Mouse (Mus musculus): ENCODE measurements around the gene Lamtor4. TPM values are rescaled to one million over a fixed set of nuclear protein-coding genes. Genes with fewer than 3 reads are reported as not detected.

Lamtor4 gene
- total and polyA plus RNA-seq, 2 experiments from 2014 or later: 57.2 to 90.9 TPM

GRCm38 (mm10) chr5:138283540-138283939 is 28.3 kb downstream of the Lamtor4 start:
- H3K9me3 ChIP-seq (ENCODE audit: low read length): no peaks in the 10 kb centered on the region
- H3K4me3 ChIP-seq (ENCODE audit: low read depth, low read length): no peak overlapping the region
- H3K27me3 ChIP-seq (ENCODE audit: insufficient read depth, low read length): no peaks in the 10 kb centered on the region
- no peak overlapping the region for H3K4me2 ChIP-seq (ENCODE audit: low read depth)
- H3K9ac ChIP-seq: no peak overlapping the region
- DNase-seq (no peak), ATAC-seq (no peak)
- 57% methylated on average over 1 of the region's 1 CpGs for WGBS
- no peaks in the 10 kb centered on the region for H3K36me3 ChIP-seq (ENCODE audit: insufficient read depth)
- no peak overlapping the region for H3K27ac ChIP-seq (ENCODE audit: low read depth, low read length)
- peaks cover 5% of the 10 kb centered on the region; the same call in 1 of the 2 replicates for H3K4me1 ChIP-seq (ENCODE audit: insufficient read depth)
- TF ChIP-seq CTCF (IDR thresholded peaks at IDR 0.05; ENCODE audit: low read depth): peak; percentile 18; the same call in 1 of the 2 replicates

GRCm38 (mm10) chr5:138287861-138288260 is 32.6 kb downstream of the Lamtor4 start:
- H3K9ac ChIP-seq: no peak overlapping the region
- 0 out of 2 replicates have a peak, but pooled peaks have one; percentile 16 for TF ChIP-seq CTCF (IDR thresholded peaks at IDR 0.05; ENCODE audit: low read depth)
- no peaks in the 10 kb centered on the region for H3K27me3 ChIP-seq (ENCODE audit: insufficient read depth, low read length)
- DNase-seq (no peak), ATAC-seq (no peak)
- no peaks in the 10 kb centered on the region for H3K9me3 ChIP-seq (ENCODE audit: low read length)
- no peak overlapping the region for H3K27ac ChIP-seq (ENCODE audit: low read depth, low read length)
- 76% methylated on average over 3 of the region's 3 CpGs for WGBS
- no peak overlapping the region for H3K4me3 ChIP-seq (ENCODE audit: low read depth, low read length)
- no peaks in the 10 kb centered on the region for H3K4me1 ChIP-seq (ENCODE audit: insufficient read depth)
- no peaks in the 10 kb centered on the region for H3K36me3 ChIP-seq (ENCODE audit: insufficient read depth)
- no peak overlapping the region for H3K4me2 ChIP-seq (ENCODE audit: low read depth)

- Histone ChIP-seq H3K4me1 (ENCODE audit: insufficient read depth) (no peaks in the 10 kb centered on the region), H3K9ac (no peak overlapping the region), H3K36me3 (ENCODE audit: insufficient read depth) (no peaks in the 10 kb centered on the region), H3K4me2 (ENCODE audit: low read depth) (no peak overlapping the region), H3K27ac (ENCODE audit: low read depth, low read length) (no peak overlapping the region), H3K9me3 (ENCODE audit: low read length) (no peaks in the 10 kb centered on the region), H3K4me3 (ENCODE audit: low read depth, low read length) (no peak overlapping the region), H3K27me3 (ENCODE audit: insufficient read depth, low read length) (no peaks in the 10 kb centered on the region)
- TF ChIP-seq CTCF (IDR thresholded peaks at IDR 0.05; ENCODE audit: low read depth): no peak
- no peak for ATAC-seq
- DNase-seq: no peak
- WGBS: 84% methylated on average over 1 of the region's 1 CpGs
Measured at GRCm38 (mm10) chr5:138291638-138292037, 36.4 kb downstream of the Lamtor4 start.

- ATAC-seq (no peak), DNase-seq (no peak)
- Histone ChIP-seq H3K27me3 (ENCODE audit: insufficient read depth, low read length) (no peaks in the 10 kb centered on the region), H3K4me1 (ENCODE audit: insufficient read depth) (no peaks in the 10 kb centered on the region), H3K4me2 (ENCODE audit: low read depth) (no peak overlapping the region), H3K36me3 (ENCODE audit: insufficient read depth) (peaks cover 12% of the 10 kb centered on the region; the same call in 1 of the 2 replicates), H3K27ac (ENCODE audit: low read depth, low read length) (no peak overlapping the region), H3K9me3 (ENCODE audit: low read length) (no peaks in the 10 kb centered on the region), H3K9ac (no peak overlapping the region), H3K4me3 (ENCODE audit: low read depth, low read length) (no peak overlapping the region)
- no peak for TF ChIP-seq CTCF (IDR thresholded peaks at IDR 0.05; ENCODE audit: low read depth)
Measured at GRCm38 (mm10) chr5:138294158-138294557, 38.9 kb downstream of the Lamtor4 start.

DNA sequence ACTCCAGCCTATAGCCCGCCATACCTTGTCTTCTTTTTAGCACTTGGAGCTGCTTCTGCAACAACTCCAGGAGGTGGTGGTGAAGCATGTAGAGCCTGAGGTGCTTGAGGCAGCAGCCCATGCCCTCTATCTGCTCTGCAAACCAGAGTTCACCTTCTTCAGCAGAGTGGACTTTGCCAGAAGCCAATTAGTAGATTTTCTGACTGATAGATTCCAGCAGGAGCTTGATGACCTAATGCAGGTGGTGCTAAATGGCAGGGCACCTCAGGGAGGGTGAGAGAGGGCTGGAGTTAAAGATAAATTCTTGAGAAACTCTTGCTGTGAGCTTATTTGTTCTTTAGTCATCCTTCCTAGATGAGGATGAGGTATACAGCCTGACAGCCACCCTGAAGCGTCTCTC is 44.3 kb downstream of the Lamtor4 start:
- WGBS: 88% methylated on average over 2 of the region's 2 CpGs

More for the DNA sequence above, 44.3 kb downstream of the Lamtor4 start:
- no peaks in the 10 kb centered on the region for H3K27me3 ChIP-seq (ENCODE audit: insufficient read depth, low read length)
- no peaks in the 10 kb centered on the region for H3K9me3 ChIP-seq (ENCODE audit: low read length)
- H3K9ac ChIP-seq: no peak overlapping the region
- no peak overlapping the region for H3K27ac ChIP-seq (ENCODE audit: low read depth, low read length)
- TF ChIP-seq CTCF (IDR thresholded peaks at IDR 0.05; ENCODE audit: low read depth): no peak
- H3K4me1 ChIP-seq (ENCODE audit: insufficient read depth): no peaks in the 10 kb centered on the region
- DNase-seq (no peak), ATAC-seq (no peak)
- H3K36me3 ChIP-seq (ENCODE audit: insufficient read depth): peaks cover 18% of the 10 kb centered on the region; the same call in 1 of the 2 replicates
- H3K4me3 ChIP-seq (ENCODE audit: low read depth, low read length): no peak overlapping the region
- no peak overlapping the region for H3K4me2 ChIP-seq (ENCODE audit: low read depth)

Other genes with a start within 250 kb of the Lamtor4 start
- not detected in 2 replicates for gene Smok3a, start 234.2 kb upstream of the Lamtor4 start, total RNA-seq (2014; rRNA removed)
- gene Smok3a, start 234.2 kb upstream of the Lamtor4 start, polyA plus RNA-seq (2015; fragmentation: Nextera tagmentation; extraction: Ambion mirVana): not detected in 2 replicates
- gene Smok3b, start 234.1 kb upstream of the Lamtor4 start, total RNA-seq (2014; rRNA removed): not detected in 2 replicates
- not detected in 2 replicates for gene Smok3b, start 234.1 kb upstream of the Lamtor4 start, polyA plus RNA-seq (2015; fragmentation: Nextera tagmentation; extraction: Ambion mirVana)
- not detected in 2 replicates for gene Smok3c, start 202.3 kb upstream of the Lamtor4 start, total RNA-seq (2014; rRNA removed)
- not detected in 2 replicates for gene Smok3c, start 202.3 kb upstream of the Lamtor4 start, polyA plus RNA-seq (2015; fragmentation: Nextera tagmentation; extraction: Ambion mirVana)
- 45.3 and 59.6 TPM in 2 replicates for gene Zkscan1, start 170.4 kb upstream of the Lamtor4 start, total RNA-seq (2014; rRNA removed)
- 8.4 and 11.2 TPM in 2 replicates for gene Zkscan1, start 170.4 kb upstream of the Lamtor4 start, polyA plus RNA-seq (2015; fragmentation: Nextera tagmentation; extraction: Ambion mirVana)
- gene Zscan21, start 138.6 kb upstream of the Lamtor4 start, total RNA-seq (2014; rRNA removed): 27.9 and 32.9 TPM in 2 replicates
- 60.4 TPM in 2 replicates for gene Zscan21, start 138.6 kb upstream of the Lamtor4 start, polyA plus RNA-seq (2015; fragmentation: Nextera tagmentation; extraction: Ambion mirVana)
- 13.6 and 13.8 TPM in 2 replicates for gene Zfp113, start 99.7 kb upstream of the Lamtor4 start, total RNA-seq (2014; rRNA removed)
- gene Zfp113, start 99.7 kb upstream of the Lamtor4 start, polyA plus RNA-seq (2015; fragmentation: Nextera tagmentation; extraction: Ambion mirVana): 6.0 and 10.7 TPM in 2 replicates
- gene Cops6, start 94.4 kb upstream of the Lamtor4 start, total RNA-seq (2014; rRNA removed): 47.0 and 51.7 TPM in 2 replicates
- gene Cops6, start 94.4 kb upstream of the Lamtor4 start, polyA plus RNA-seq (2015; fragmentation: Nextera tagmentation; extraction: Ambion mirVana): 255 and 265 TPM in 2 replicates
- gene Ap4m1, start 83.5 kb upstream of the Lamtor4 start, total RNA-seq (2014; rRNA removed): 56.8 and 57.0 TPM in 2 replicates
- gene Ap4m1, start 83.5 kb upstream of the Lamtor4 start, polyA plus RNA-seq (2015; fragmentation: Nextera tagmentation; extraction: Ambion mirVana): 11.1 and 16.4 TPM in 2 replicates
- 57.9 and 62.4 TPM in 2 replicates for gene Mcm7, start 83.1 kb upstream of the Lamtor4 start, total RNA-seq (2014; rRNA removed)
- gene Mcm7, start 83.1 kb upstream of the Lamtor4 start, polyA plus RNA-seq (2015; fragmentation: Nextera tagmentation; extraction: Ambion mirVana): 64.9 and 69.9 TPM in 2 replicates
- 47.6 and 55.9 TPM in 2 replicates for gene Taf6, start 68.0 kb upstream of the Lamtor4 start, total RNA-seq (2014; rRNA removed)
- gene Taf6, start 68.0 kb upstream of the Lamtor4 start, polyA plus RNA-seq (2015; fragmentation: Nextera tagmentation; extraction: Ambion mirVana): 44.2 and 49.8 TPM in 2 replicates
- gene Cnpy4, start 68.0 kb upstream of the Lamtor4 start, total RNA-seq (2014; rRNA removed): 14.2 and 18.0 TPM in 2 replicates
- gene Cnpy4, start 68.0 kb upstream of the Lamtor4 start, polyA plus RNA-seq (2015; fragmentation: Nextera tagmentation; extraction: Ambion mirVana): 18.8 and 18.9 TPM in 2 replicates
- gene Mblac1, start 61.2 kb upstream of the Lamtor4 start, total RNA-seq (2014; rRNA removed): 9.7 and 9.9 TPM in 2 replicates
- gene Mblac1, start 61.2 kb upstream of the Lamtor4 start, polyA plus RNA-seq (2015; fragmentation: Nextera tagmentation; extraction: Ambion mirVana): 10.1 and 11.0 TPM in 2 replicates
- gene Nxpe5, start 29.6 kb upstream of the Lamtor4 start, total RNA-seq (2014; rRNA removed): not detected in 2 replicates
- not detected in 2 replicates for gene Nxpe5, start 29.6 kb upstream of the Lamtor4 start, polyA plus RNA-seq (2015; fragmentation: Nextera tagmentation; extraction: Ambion mirVana)
- 59.6 and 61.3 TPM in 2 replicates for gene BC037034, start 8.6 kb downstream of the Lamtor4 start, total RNA-seq (2014; rRNA removed)
- 14.2 and 16.1 TPM in 2 replicates for gene BC037034, start 8.6 kb downstream of the Lamtor4 start, polyA plus RNA-seq (2015; fragmentation: Nextera tagmentation; extraction: Ambion mirVana)
- 0.23 and 0.57 TPM in 2 replicates for gene Gal3st4, start 17.4 kb downstream of the Lamtor4 start, total RNA-seq (2014; rRNA removed)
- 1.1 and 1.5 TPM in 2 replicates for gene Gal3st4, start 17.4 kb downstream of the Lamtor4 start, polyA plus RNA-seq (2015; fragmentation: Nextera tagmentation; extraction: Ambion mirVana)
- 0.31 and 0.33 TPM in 2 replicates for gene Gm43720, start 24.5 kb downstream of the Lamtor4 start, total RNA-seq (2014; rRNA removed)
- gene Gm43720, start 24.5 kb downstream of the Lamtor4 start, polyA plus RNA-seq (2015; fragmentation: Nextera tagmentation; extraction: Ambion mirVana): 0.04 TPM in 1 of 2 replicates, not detected in the other
- gene Gpc2, start 24.5 kb downstream of the Lamtor4 start, total RNA-seq (2014; rRNA removed): 145 and 170 TPM in 2 replicates
- gene Gpc2, start 24.5 kb downstream of the Lamtor4 start, polyA plus RNA-seq (2015; fragmentation: Nextera tagmentation; extraction: Ambion mirVana): 54.2 and 62.0 TPM in 2 replicates
- gene Stag3, start 24.8 kb downstream of the Lamtor4 start, total RNA-seq (2014; rRNA removed): 12.0 and 16.9 TPM in 2 replicates
- 4.1 and 5.5 TPM in 2 replicates for gene Stag3, start 24.8 kb downstream of the Lamtor4 start, polyA plus RNA-seq (2015; fragmentation: Nextera tagmentation; extraction: Ambion mirVana)
- gene Pvrig, start 86.5 kb downstream of the Lamtor4 start, total RNA-seq (2014; rRNA removed): not detected in 2 replicates
- gene Pvrig, start 86.5 kb downstream of the Lamtor4 start, polyA plus RNA-seq (2015; fragmentation: Nextera tagmentation; extraction: Ambion mirVana): not detected in 2 replicates
- gene Zfp157, start 186.0 kb downstream of the Lamtor4 start, total RNA-seq (2014; rRNA removed): 46.9 and 67.6 TPM in 2 replicates
- gene Zfp157, start 186.0 kb downstream of the Lamtor4 start, polyA plus RNA-seq (2015; fragmentation: Nextera tagmentation; extraction: Ambion mirVana): 37.3 and 39.3 TPM in 2 replicates